Mouse (Mus musculus): ENCODE data around the gene Zfp408.

DNA sequence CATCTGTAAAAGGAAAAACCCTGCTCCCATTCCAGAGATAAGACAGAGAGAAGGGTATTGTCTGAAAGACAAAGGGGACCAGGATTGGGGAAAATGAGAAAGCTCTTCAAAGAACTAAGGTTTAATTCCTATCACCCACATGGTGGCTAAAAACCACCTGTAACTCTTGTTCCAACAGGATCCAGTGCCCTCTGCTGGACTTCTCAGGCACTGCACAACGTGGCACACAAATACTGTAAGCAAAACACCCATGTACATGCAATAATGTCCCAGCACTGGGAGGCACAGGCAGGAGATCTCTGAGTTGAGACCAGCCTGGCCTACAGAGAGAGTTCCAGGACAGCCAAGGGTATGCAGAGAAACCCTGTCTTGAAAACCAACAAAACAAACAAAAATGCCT, 2.9 kb downstream of the Zfp408 start:
- TF ChIP-seq CTCF (IDR thresholded peaks at IDR 0.05; ENCODE audit: low read depth): peak; percentile 78
- TF ChIP-seq EP300 (optimal IDR thresholded peaks at IDR 0.05): no peak

Measured in stomach, postnatal 0 days (tissue).